Mouse (Mus musculus) myocyte (in vitro differentiated cells): ENCODE results near the gene Vhl. TPM values are rescaled to one million over a fixed set of nuclear protein-coding genes. Genes with fewer than 3 reads are reported as not detected.

Experiments
- H3K27me3 ChIP-seq: one replicate; pipeline ENCODE4 v1.6.1; 2011; ENCODE audit not compliant: control insufficient read depth, insufficient read depth, insufficient read length
- H3K36me3 ChIP-seq: one replicate; pipeline ENCODE4 v1.6.1; 2011; ENCODE audit not compliant: control insufficient read depth, insufficient read depth
- H3K4me2 ChIP-seq: one replicate; pipeline ENCODE4 v1.6.1; 2011; ENCODE audit warnings: low read depth, control low read depth
- H3K4me3 ChIP-seq: one replicate; pipeline ENCODE4 v1.5.1; 2011; ENCODE audit warnings: mild to moderate bottlenecking, control low read depth, moderate library complexity
- H3K79me2 ChIP-seq: one replicate; pipeline ENCODE4 v1.6.1; 2011; ENCODE audit not compliant: control insufficient read depth, insufficient read depth
- H3ac ChIP-seq: one replicate; pipeline ENCODE4 v1.6.1; 2011; ENCODE audit not compliant: control insufficient read depth, insufficient read length
- CEBPB ChIP-seq: IDR thresholded peaks from 2 replicates; pipeline ENCODE4 v1.6.1; 2011; ENCODE audit warnings: mild to moderate bottlenecking, moderate library complexity; ENCODE audit not compliant: poor library complexity, insufficient read depth, severe bottlenecking
- E2F4 ChIP-seq: IDR thresholded peaks from one replicate; pipeline ENCODE4 v1.6.1; 2011; ENCODE audit warnings: mild to moderate bottlenecking, control low read depth, moderate library complexity; ENCODE audit not compliant: insufficient read depth
- MAX ChIP-seq: IDR thresholded peaks from one replicate; pipeline ENCODE4 v1.6.1; 2011; ENCODE audit warnings: low read depth, mild to moderate bottlenecking, control low read depth
- MYOD1 ChIP-seq, 3 experiments: IDR thresholded peaks; one replicate each; pipeline ENCODE4 v1.6.1; 2011; ENCODE audit warnings: control low read depth in 2 of 3, low read depth in 2 of 3, mild to moderate bottlenecking in 2 of 3, moderate library complexity in 1 of 3; ENCODE audit not compliant: insufficient read length in 2 of 3, control insufficient read depth in 1 of 3
- MYOG ChIP-seq, 3 experiments: IDR thresholded peaks; one replicate each; pipeline ENCODE4 v1.6.1; 2011; ENCODE audit warnings: control low read depth in 2 of 3, low read depth in 2 of 3, mild to moderate bottlenecking in 2 of 3; ENCODE audit not compliant: insufficient read length in 2 of 3, control insufficient read depth in 1 of 3, insufficient read depth in 1 of 3
- POLR2A ChIP-seq: IDR thresholded peaks from one replicate; pipeline ENCODE4 v1.6.1; 2011; ENCODE audit warnings: low read depth, mild to moderate bottlenecking, control low read depth, moderate library complexity; ENCODE audit not compliant: insufficient read length
- POLR2AphosphoS2 ChIP-seq: IDR thresholded peaks from one replicate; pipeline ENCODE4 v1.6.1; 2011; ENCODE audit warnings: low read depth, control low read depth; ENCODE audit not compliant: insufficient read length
- REST ChIP-seq: IDR thresholded peaks from one replicate; pipeline ENCODE4 v1.6.1; 2011; ENCODE audit warnings: mild to moderate bottlenecking, control low read depth, moderate library complexity; ENCODE audit not compliant: insufficient read depth, insufficient read length
- SRF ChIP-seq: IDR thresholded peaks from one replicate; pipeline ENCODE4 v1.6.1; 2011; ENCODE audit warnings: low read depth; ENCODE audit not compliant: control insufficient read depth, insufficient read length
- TCF12 ChIP-seq: IDR thresholded peaks from one replicate; pipeline ENCODE4 v1.6.1; 2011; ENCODE audit warnings: mild to moderate bottlenecking, control low read depth; ENCODE audit not compliant: poor library complexity, insufficient read depth, severe bottlenecking
- TCF3 ChIP-seq: IDR thresholded peaks from one replicate; pipeline ENCODE4 v1.6.1; 2011; ENCODE audit warnings: low read depth, control low read depth; ENCODE audit not compliant: insufficient read length
- USF1 ChIP-seq: IDR thresholded peaks from one replicate; pipeline ENCODE4 v1.6.1; 2011; ENCODE audit warnings: low read depth, mild to moderate bottlenecking, control low read depth, moderate library complexity
- polyA plus RNA-seq: library from polyadenylated mRNA; unstranded; fragments of >200 nt; fragmentation: generic; extraction: Trizol; gene quantifications from one replicate; pipeline ENCODE4 v1.2.1, GENCODE M21; 2012; ENCODE audit warnings: missing spikeins

Vhl gene
- polyA plus RNA-seq, 1 experiment: 20.6 TPM

DNA sequence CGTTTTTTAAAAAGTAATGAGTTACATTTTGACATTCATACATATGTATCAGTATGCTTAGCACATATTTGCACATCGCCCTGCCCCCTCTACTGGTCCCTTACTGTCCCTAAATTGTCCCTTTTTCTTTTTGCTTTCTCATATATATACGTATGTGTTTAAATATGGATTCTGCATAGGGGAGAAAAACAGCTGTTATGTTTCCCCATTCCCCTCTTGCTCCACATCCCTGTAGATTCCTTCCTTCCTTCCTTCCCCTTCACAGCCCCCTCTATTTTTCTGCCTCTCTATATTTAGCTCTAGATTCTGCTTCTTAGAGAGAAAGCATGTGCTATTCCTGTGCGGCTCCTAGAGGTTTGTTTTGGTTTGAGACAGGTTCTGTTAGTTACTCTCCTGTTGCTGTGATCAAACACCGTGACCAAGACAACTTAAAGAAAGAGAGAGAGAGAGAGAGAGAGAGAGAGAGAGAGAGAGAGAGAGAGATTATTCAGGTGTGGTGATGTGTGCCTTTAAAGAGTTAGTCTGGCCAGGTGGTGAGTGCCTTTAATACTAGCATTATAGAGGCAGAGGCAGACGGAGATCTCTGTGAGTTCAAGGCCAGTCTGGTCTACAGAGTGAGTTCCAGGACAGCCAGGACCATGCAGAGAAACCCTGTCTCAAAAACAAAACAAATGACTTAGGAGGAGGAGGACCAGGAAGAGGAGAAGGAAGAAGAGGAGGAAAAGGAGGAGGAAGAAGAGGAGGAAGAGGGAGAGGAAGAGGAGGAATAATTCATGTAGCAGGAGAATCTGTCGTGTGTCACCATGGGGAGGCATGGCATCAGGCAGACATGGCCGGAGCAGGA lies 36.1 kb downstream of the Vhl start:
- H3K36me3 ChIP-seq: no peaks in the 10 kb centered on the region
- no peak overlapping the region for H3ac ChIP-seq
- H3K4me3 ChIP-seq: no peak overlapping the region
- no peak overlapping the region for H3K4me2 ChIP-seq
- H3K79me2 ChIP-seq: no peaks in the 10 kb centered on the region
- no peaks in the 10 kb centered on the region for H3K27me3 ChIP-seq
- TF ChIP-seq SRF (no peak), E2F4 (no peak), CEBPB (no peak), REST (no peak), POLR2A (no peak), MAX (no peak), MYOD1 (IDR thresholded peaks at IDR 0.05; ENCODE audit: control insufficient read depth in 1 of 3, insufficient read length in 2 of 3, low read depth in 2 of 3) (no peak), MYOG (IDR thresholded peaks at IDR 0.05; ENCODE audit: control insufficient read depth in 1 of 3, insufficient read depth in 1 of 3, insufficient read length in 2 of 3, low read depth in 2 of 3) (no peak), TCF3 (no peak), POLR2AphosphoS2 (no peak)

DNA sequence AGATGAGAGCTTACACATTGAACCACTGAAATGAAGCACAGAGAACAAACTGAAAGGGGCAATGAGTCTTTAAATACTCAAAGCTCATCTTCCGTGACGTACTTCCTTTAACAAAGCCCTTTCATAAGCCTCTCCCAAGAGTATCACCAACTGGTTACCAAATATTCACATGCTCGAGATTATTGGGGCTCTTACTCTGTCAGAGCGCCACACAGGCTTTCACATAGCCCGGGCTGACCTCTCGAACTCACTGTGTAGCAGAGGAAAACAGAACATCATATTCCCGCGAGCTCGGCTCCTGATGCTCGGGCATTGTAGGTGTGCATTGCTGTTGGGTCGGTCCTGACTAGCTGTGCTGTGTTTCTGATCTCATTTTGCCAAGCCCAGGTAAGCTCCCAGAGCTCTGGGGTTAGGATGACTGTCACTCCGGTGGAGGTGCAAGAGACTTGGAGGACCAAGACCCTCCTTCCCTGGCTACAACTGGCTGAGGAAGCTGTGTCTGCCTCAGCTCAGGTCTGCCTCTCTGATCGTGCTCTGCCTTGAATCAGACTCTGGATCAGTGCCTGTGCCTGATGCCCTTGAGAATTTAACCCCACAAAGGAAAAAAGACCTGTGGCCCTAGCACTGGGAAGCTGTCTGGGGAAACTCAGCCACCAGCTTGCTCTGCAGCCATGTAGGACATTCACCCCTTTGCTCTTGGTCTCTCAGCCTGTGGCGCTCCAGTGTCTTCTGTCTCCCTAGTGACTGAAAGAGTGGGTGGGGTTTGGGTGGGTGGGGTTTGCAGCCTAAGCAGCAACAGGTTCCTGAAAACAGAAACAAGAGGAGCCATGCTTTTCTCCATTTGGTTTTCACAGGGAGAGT lies 37.0 kb downstream of the Vhl start:
- Histone ChIP-seq H3K36me3 (no peaks in the 10 kb centered on the region), H3K79me2 (no peaks in the 10 kb centered on the region), H3ac (no peak overlapping the region), H3K27me3 (no peaks in the 10 kb centered on the region), H3K4me2 (peak overlapping the region; percentile 8), H3K4me3 (no peak overlapping the region)
- TF ChIP-seq REST (no peak), MAX (no peak), POLR2AphosphoS2 (no peak), USF1 (no peak), MYOD1 (IDR thresholded peaks at IDR 0.05; ENCODE audit: control insufficient read depth in 1 of 3, insufficient read length in 2 of 3, low read depth in 2 of 3) (no peak), E2F4 (no peak), MYOG (IDR thresholded peaks at IDR 0.05; ENCODE audit: control insufficient read depth in 1 of 3, insufficient read depth in 1 of 3, insufficient read length in 2 of 3, low read depth in 2 of 3) (no peak), TCF12 (no peak)

DNA sequence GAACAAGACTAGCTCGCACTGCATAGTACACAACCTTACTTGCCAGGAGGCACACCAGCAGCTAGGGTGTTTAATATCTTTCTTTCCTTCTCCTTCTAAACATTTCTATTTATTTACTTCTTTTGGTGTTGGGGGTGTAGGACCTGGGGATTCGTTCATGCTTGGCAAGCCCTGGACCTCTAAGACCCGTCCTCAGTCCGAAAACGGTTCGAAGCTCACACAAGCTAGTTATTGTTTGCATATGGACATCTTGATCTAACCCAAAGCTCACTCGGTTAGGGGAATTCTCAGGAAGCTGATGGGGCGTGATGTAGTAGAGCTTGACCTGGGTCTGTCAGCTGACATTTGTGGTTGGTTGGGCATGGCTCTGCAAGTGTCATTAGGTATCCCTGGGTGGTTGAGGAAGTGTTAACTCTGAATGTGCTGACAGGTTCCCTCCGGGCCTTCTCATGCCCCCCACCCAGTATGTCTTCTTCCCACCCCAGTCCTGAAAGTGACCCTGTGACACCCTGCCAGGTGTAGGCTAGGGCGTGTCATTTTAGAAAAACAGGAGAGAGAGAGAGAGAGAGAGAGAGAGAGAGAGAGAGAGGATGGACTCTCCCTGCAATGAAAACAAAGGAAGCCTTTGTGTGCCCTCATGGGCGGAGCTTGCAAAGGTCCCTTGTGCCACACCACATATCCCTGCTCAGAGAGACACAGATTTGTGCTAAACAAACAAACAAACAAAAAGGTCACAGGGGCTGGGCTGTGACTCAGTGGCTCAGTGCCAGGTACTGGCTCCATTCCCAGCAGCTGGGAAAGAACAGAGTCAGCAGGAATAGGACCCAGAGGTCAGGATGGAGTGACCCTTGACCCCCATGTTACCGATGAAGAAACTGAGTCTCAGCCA lies 37.8 kb downstream of the Vhl start:
- Histone ChIP-seq H3K27me3 (no peaks in the 10 kb centered on the region), H3K4me2 (peak overlapping the region; percentile 10), H3ac (no peak overlapping the region), H3K4me3 (no peak overlapping the region), H3K79me2 (no peaks in the 10 kb centered on the region), H3K36me3 (no peaks in the 10 kb centered on the region)
- no peak for TF ChIP-seq CEBPB
- no peak for TF ChIP-seq TCF12
- no peak for TF ChIP-seq POLR2AphosphoS2
- no peak for TF ChIP-seq USF1
- no peak for TF ChIP-seq MAX
- no peak for TF ChIP-seq REST
- no peak for TF ChIP-seq MYOD1 (IDR thresholded peaks at IDR 0.05; ENCODE audit: control insufficient read depth in 1 of 3, insufficient read length in 2 of 3, low read depth in 2 of 3)
- TF ChIP-seq TCF3: no peak
- no peak for TF ChIP-seq MYOG (IDR thresholded peaks at IDR 0.05; ENCODE audit: control insufficient read depth in 1 of 3, insufficient read depth in 1 of 3, insufficient read length in 2 of 3, low read depth in 2 of 3)
- TF ChIP-seq E2F4: no peak
- no peak for TF ChIP-seq POLR2A

DNA sequence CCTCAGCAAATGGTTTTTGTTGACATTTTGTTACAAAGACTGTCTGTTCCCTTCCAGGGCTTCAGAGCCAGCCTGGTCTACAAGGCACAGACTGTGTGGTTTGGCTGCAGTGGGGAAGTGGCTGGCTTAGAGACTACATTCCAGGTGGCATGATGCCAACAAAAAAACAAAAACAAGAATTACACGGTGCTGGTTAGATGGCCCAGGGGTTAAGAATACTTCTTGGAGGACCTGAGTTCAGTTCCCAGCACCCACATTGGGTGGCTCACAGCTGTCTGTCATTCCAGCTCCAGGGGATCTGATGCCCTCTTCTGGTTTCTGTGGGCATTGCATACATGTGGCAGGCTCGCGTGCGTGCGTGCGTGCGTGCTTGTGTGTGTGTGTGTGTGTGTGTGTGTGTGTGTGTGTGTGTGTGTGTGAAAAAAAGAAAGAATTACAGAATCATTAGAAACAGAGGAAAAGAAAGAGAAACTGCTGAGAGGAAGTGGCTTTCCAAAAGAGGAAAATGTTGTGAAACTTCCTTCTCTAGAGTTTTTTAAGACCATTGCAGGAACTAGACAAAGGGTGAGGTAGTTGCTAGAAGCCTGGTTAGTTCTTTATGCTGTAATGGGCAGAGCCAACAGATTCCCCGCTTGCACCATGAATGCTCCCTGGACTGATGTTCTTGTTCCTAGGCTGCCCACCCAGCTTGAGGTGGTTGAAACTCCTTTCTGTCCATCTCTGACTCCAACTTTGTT lies 39.4 kb downstream of the Vhl start:
- H3K27me3 ChIP-seq: no peaks in the 10 kb centered on the region
- no peak overlapping the region for H3ac ChIP-seq
- H3K79me2 ChIP-seq: no peaks in the 10 kb centered on the region
- H3K36me3 ChIP-seq: no peaks in the 10 kb centered on the region
- H3K4me2 ChIP-seq: no peak overlapping the region
- no peak overlapping the region for H3K4me3 ChIP-seq
- TF ChIP-seq POLR2AphosphoS2 (no peak), REST (no peak), TCF3 (no peak), CEBPB (no peak), USF1 (no peak), MYOD1 (IDR thresholded peaks at IDR 0.05; ENCODE audit: control insufficient read depth in 1 of 3, insufficient read length in 2 of 3, low read depth in 2 of 3) (no peak), MYOG (IDR thresholded peaks at IDR 0.05; ENCODE audit: control insufficient read depth in 1 of 3, insufficient read depth in 1 of 3, insufficient read length in 2 of 3, low read depth in 2 of 3) (no peak), E2F4 (no peak)
